15 mouse cellular contexts compared by ENCODE assay signal in the genomic region with DNA sequence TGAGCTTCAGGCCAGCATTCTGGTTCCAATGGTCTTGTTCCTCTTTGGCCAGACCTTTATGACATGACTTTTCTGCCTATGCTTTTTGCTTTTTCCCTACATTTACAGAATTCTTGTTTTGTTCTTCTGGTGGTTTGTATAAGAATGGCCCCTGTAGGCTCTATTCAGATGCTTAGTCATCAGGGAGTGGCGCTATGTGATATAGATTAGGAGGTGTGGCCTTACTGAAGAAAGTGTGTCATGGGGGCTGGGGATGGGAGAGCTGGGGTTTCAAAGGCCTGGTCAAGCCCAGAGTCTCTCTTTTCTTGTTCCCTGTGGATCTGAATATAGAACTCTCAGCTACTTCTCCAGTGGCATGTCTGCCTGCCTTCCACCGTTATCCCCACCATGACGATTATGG.
"Had no signal": no experiment of that assay in that cellular context is flagged by ENCODE, and none has a peak within 500 bp of the region (broad histone marks: within the 10 kb centered on the region; RNA-seq: fewer than 3 reads in every experiment).

No protein-coding gene starts in this region.

- H3K36me3 ChIP-seq: intestine, embryonic 15.5 days; kidney, embryonic 15.5 days; limb, embryonic 15.5 days; midbrain, embryonic 12.5 days; neural tube, embryonic 13.5 days had no signal

- H3K4me3 ChIP-seq: intestine, embryonic 15.5 days; kidney, embryonic 15.5 days; limb, embryonic 15.5 days; midbrain, embryonic 12.5 days; neural tube, embryonic 13.5 days had no signal

- H3K4me1 ChIP-seq: intestine, embryonic 15.5 days; kidney, embryonic 15.5 days; limb, embryonic 15.5 days; midbrain, embryonic 12.5 days; neural tube, embryonic 13.5 days had no signal

- H3K9ac ChIP-seq: intestine, embryonic 15.5 days; kidney, embryonic 15.5 days; limb, embryonic 15.5 days; midbrain, embryonic 12.5 days; neural tube, embryonic 13.5 days had no signal

- DNase-seq: kidney, adult 2 months; kidney, postnatal 36 days; layer of hippocampus, adult 9-11 months; layer of hippocampus, postnatal 36 days; lung, adult 18-20 months; retina, postnatal 1 day; right cerebral cortex, postnatal 14 days; thymus, adult 18-20 months; thymus, postnatal 14 days had no signal

- ATAC-seq: intestine, embryonic 15.5 days; midbrain, embryonic 16.5 days had no signal

- H3K9me3 ChIP-seq: intestine, embryonic 15.5 days; kidney, embryonic 15.5 days; limb, embryonic 15.5 days; midbrain, embryonic 12.5 days; neural tube, embryonic 13.5 days had no signal

- H3K27me3 ChIP-seq: intestine, embryonic 15.5 days; kidney, embryonic 15.5 days; limb, embryonic 15.5 days; midbrain, embryonic 12.5 days; neural tube, embryonic 13.5 days had no signal

- H3K4me2 ChIP-seq: intestine, embryonic 15.5 days; kidney, embryonic 15.5 days; limb, embryonic 15.5 days; midbrain, embryonic 12.5 days; neural tube, embryonic 13.5 days had no signal

- H3K27ac ChIP-seq: intestine, embryonic 15.5 days; kidney, embryonic 15.5 days; limb, embryonic 15.5 days; midbrain, embryonic 12.5 days; neural tube, embryonic 13.5 days had no signal
